Mouse (Mus musculus) neural tube, embryonic 14.5 days (tissue): ENCODE data around the gene Lrat. TPM values are rescaled to one million over a fixed set of nuclear protein-coding genes. Genes with fewer than 3 reads are reported as not detected.
A peak's percentile ranks its signal among the peaks of the same experiment; 100 is the strongest.

Experiments
- ATAC-seq: fragments of 200-750 bp; cut with Nextera tagmentation; 2 replicates; pipeline ENCODE4 v1.8.0; 2017; ENCODE audit warnings: low read depth, mild to moderate bottlenecking, moderate TSS enrichment, moderate library complexity
- H3K27ac ChIP-seq: fragments of 300-500 bp; sonication (generic); 2 replicates; pipeline ENCODE4 v1.5.1; 2014; ENCODE audit warnings: low read depth, mild to moderate bottlenecking, control low read depth, low read length, moderate library complexity, mixed read lengths
- H3K27me3 ChIP-seq: fragments of 300-500 bp; sonication (generic); 2 replicates; pipeline ENCODE4 v1.6.1; 2014; ENCODE audit warnings: low read length; ENCODE audit not compliant: control insufficient read depth, insufficient read depth
- H3K36me3 ChIP-seq: fragments of 300-500 bp; sonication (generic); 2 replicates; pipeline ENCODE4 v1.6.1; 2014; ENCODE audit warnings: low read length, mixed read lengths; ENCODE audit not compliant: control insufficient read depth, insufficient read depth
- H3K4me1 ChIP-seq: fragments of 300-500 bp; sonication (generic); 2 replicates; pipeline ENCODE4 v1.6.1; 2014; ENCODE audit warnings: low read length; ENCODE audit not compliant: control insufficient read depth, insufficient read depth
- H3K4me2 ChIP-seq: fragments of 300-500 bp; sonication (generic); 2 replicates; pipeline ENCODE4 v1.6.1; 2014; ENCODE audit warnings: mild to moderate bottlenecking, low read depth, low read length, control low read depth
- H3K4me3 ChIP-seq: fragments of 300-500 bp; sonication (generic); 2 replicates; pipeline ENCODE4 v1.5.1; 2014; ENCODE audit warnings: low read depth, low read length, control low read depth, mixed read lengths
- H3K9ac ChIP-seq: fragments of 300-500 bp; sonication (generic); replicated peaks from 2 replicates; pipeline ENCODE4 v1.6.1; 2014; ENCODE audit warnings: low read depth, mild to moderate bottlenecking, control low read depth, low read length, mixed read lengths
- H3K9me3 ChIP-seq: fragments of 300-500 bp; sonication (generic); 2 replicates; pipeline ENCODE4 v1.6.1; 2016; ENCODE audit warnings: low read length; ENCODE audit not compliant: control insufficient read depth
- WGBS: fragments of 180-500 bp; shearing (Covaris S2); extraction: QIAGEN DNeasy Blood & Tissue Kit; methylation state at CpG from one replicate; pipeline ENCODE4 v1.1.7; 2014; 5-methylcytosine and 5-hydroxymethylcytosine counted together
- polyA plus RNA-seq: library from polyadenylated mRNA; unstranded; fragments of >200 nt; fragmentation: Nextera tagmentation; extraction: Ambion mirVana; gene quantifications from 2 replicates; pipeline ENCODE4 v1.2.1, GENCODE M21; 2014

The Lrat gene
- polyA plus RNA-seq: 0.08 TPM in 1 of 2 replicates, not detected in the other

- no peaks in the 10 kb centered on the region for H3K9me3 ChIP-seq
- under 1% methylated on average over 35 of the region's 35 CpGs for WGBS
- H3K27ac ChIP-seq: no peak within 1 kb of the TSS
- peak within 1 kb of the TSS; percentile 83 for H3K4me2 ChIP-seq
- peaks cover 8% of the 10 kb centered on the region for H3K27me3 ChIP-seq
- H3K36me3 ChIP-seq: no peaks in the 10 kb centered on the region
- H3K4me1 ChIP-seq: no peaks in the 10 kb centered on the region
- H3K4me3 ChIP-seq: peak within 1 kb of the TSS; percentile 48
- ATAC-seq: peak; percentile 86
- peak within 1 kb of the TSS; percentile 34; the same call in 1 of the 2 replicates for H3K9ac ChIP-seq
Observed at GRCm38 (mm10) chr3:82903613-82904205, at the start of gene Lrat. Lrat (minus strand) TSS chr3:82903973.

- no peak for ATAC-seq
- H3K36me3 ChIP-seq: no peaks in the 10 kb centered on the region
- no peaks in the 10 kb centered on the region for H3K9me3 ChIP-seq
- no peak overlapping the region for H3K4me2 ChIP-seq
- no peaks in the 10 kb centered on the region for H3K4me1 ChIP-seq
- no peak overlapping the region for H3K27ac ChIP-seq
- H3K9ac ChIP-seq: no peak overlapping the region
- no peaks in the 10 kb centered on the region for H3K27me3 ChIP-seq
- 92% methylated on average over 4 of the region's 4 CpGs for WGBS
- H3K4me3 ChIP-seq: no peak overlapping the region
Observed at GRCm38 (mm10) chr3:82952173-82952962, 48.6 kb upstream of the Lrat start.

GRCm38 (mm10) chr3:82950639-82951038, 46.9 kb upstream of the Lrat start:
- Histone ChIP-seq H3K27ac (no peak overlapping the region), H3K27me3 (no peaks in the 10 kb centered on the region), H3K4me1 (no peaks in the 10 kb centered on the region), H3K9me3 (no peaks in the 10 kb centered on the region), H3K4me3 (no peak overlapping the region), H3K4me2 (no peak overlapping the region), H3K9ac (no peak overlapping the region), H3K36me3 (no peaks in the 10 kb centered on the region)
- WGBS: 78% methylated on average over 7 of the region's 7 CpGs
- no peak for ATAC-seq

- no peak overlapping the region for H3K9ac ChIP-seq
- no peak overlapping the region for H3K4me2 ChIP-seq
- no peak overlapping the region for H3K27ac ChIP-seq
- no peak overlapping the region for H3K4me3 ChIP-seq
- H3K4me1 ChIP-seq: no peaks in the 10 kb centered on the region
- H3K27me3 ChIP-seq: no peaks in the 10 kb centered on the region
- 84% methylated on average over 10 of the region's 10 CpGs for WGBS
- no peak for ATAC-seq
- no peaks in the 10 kb centered on the region for H3K36me3 ChIP-seq
- no peaks in the 10 kb centered on the region for H3K9me3 ChIP-seq
Observed at GRCm38 (mm10) chr3:82950208-82950607, 46.4 kb upstream of the Lrat start.

- no peaks in the 10 kb centered on the region for H3K36me3 ChIP-seq
- H3K4me2 ChIP-seq: no peak overlapping the region
- no peak overlapping the region for H3K4me3 ChIP-seq
- H3K4me1 ChIP-seq: no peaks in the 10 kb centered on the region
- ATAC-seq: no peak
- no peaks in the 10 kb centered on the region for H3K27me3 ChIP-seq
- H3K27ac ChIP-seq: no peak overlapping the region
- 54% methylated on average over 6 of the region's 6 CpGs for WGBS
- H3K9ac ChIP-seq: no peak overlapping the region
- H3K9me3 ChIP-seq: no peaks in the 10 kb centered on the region
Observed at GRCm38 (mm10) chr3:82946375-82947107, 42.8 kb upstream of the Lrat start.

- no peak overlapping the region for H3K4me3 ChIP-seq
- no peak overlapping the region for H3K27ac ChIP-seq
- no peak for ATAC-seq
- no peaks in the 10 kb centered on the region for H3K4me1 ChIP-seq
- WGBS: 88% methylated on average over 2 of the region's 2 CpGs
- H3K4me2 ChIP-seq: no peak overlapping the region
- no peak overlapping the region for H3K9ac ChIP-seq
- H3K36me3 ChIP-seq: no peaks in the 10 kb centered on the region
- H3K27me3 ChIP-seq: no peaks in the 10 kb centered on the region
- no peaks in the 10 kb centered on the region for H3K9me3 ChIP-seq
Observed at GRCm38 (mm10) chr3:82927917-82928316, 24.1 kb upstream of the Lrat start.

- no peaks in the 10 kb centered on the region for H3K36me3 ChIP-seq
- H3K4me2 ChIP-seq: no peak overlapping the region
- H3K9me3 ChIP-seq: no peaks in the 10 kb centered on the region
- H3K4me3 ChIP-seq: no peak overlapping the region
- H3K9ac ChIP-seq: no peak overlapping the region
- H3K4me1 ChIP-seq: no peaks in the 10 kb centered on the region
- H3K27me3 ChIP-seq: no peaks in the 10 kb centered on the region
- no peak for ATAC-seq
- H3K27ac ChIP-seq: no peak overlapping the region
- WGBS: 28% methylated on average over 1 of the region's 1 CpGs
Observed at GRCm38 (mm10) chr3:82915632-82916031, 11.9 kb upstream of the Lrat start.

- Histone ChIP-seq H3K27me3 (no peaks in the 10 kb centered on the region; the same call in none of the 2 replicates), H3K4me1 (no peaks in the 10 kb centered on the region), H3K4me2 (no peak overlapping the region), H3K4me3 (no peak overlapping the region), H3K36me3 (no peaks in the 10 kb centered on the region), H3K9ac (no peak overlapping the region), H3K27ac (no peak overlapping the region), H3K9me3 (no peaks in the 10 kb centered on the region)
- 79% methylated on average over 2 of the region's 2 CpGs for WGBS
- ATAC-seq: no peak
Observed at GRCm38 (mm10) chr3:82908671-82909070, 4.9 kb upstream of the Lrat start.
